Mouse (Mus musculus): ENCODE data around the gene Dhx37. TPM values are rescaled to one million over a fixed set of nuclear protein-coding genes. Genes with fewer than 3 reads are reported as not detected.

Dhx37 gene
- polyA plus RNA-seq, 1 experiment from 2014 or later = 10.2 TPM

DNA sequence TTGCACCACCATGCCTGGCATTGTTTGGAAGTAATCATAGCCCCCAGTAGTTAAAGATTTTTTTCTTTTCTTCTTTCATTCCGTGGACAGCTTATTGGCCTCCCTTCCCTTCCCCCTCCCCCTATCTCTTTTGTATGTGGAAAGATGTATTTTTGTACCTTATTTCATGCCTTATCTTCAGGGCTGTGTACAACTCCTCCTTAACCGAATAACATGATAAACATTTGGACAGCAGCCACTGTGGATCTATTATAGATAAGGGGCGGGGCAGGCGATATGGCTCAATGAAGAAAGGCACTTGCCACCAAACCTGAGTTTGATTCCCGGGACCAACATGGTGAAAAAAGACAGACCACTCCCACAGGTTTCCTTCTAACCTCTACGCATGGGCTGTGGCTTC lies 23.6 kb upstream of the Dhx37 start:
- H3K27me3 ChIP-seq (ENCODE audit: control insufficient read depth, insufficient read depth, low read length) = no peaks in the 10 kb centered on the region
- H3K4me3 ChIP-seq (replicated peaks; ENCODE audit: low read length) = no peak overlapping the region
- WGBS = 94% methylated on average over 6 of the region's 6 CpGs
- H3K36me3 ChIP-seq (replicated peaks; ENCODE audit: control insufficient read depth, insufficient read depth) = peaks cover 35% of the 10 kb centered on the region
- H3K9me3 ChIP-seq (ENCODE audit: control insufficient read depth, low read length) = no peaks in the 10 kb centered on the region
- H3K9ac ChIP-seq = no peak overlapping the region
- no peak for ATAC-seq (ENCODE audit: low FRiP score)
- no peak overlapping the region for H3K4me2 ChIP-seq (replicated peaks)
- no peak overlapping the region for H3K27ac ChIP-seq
- no peaks in the 10 kb centered on the region for H3K4me1 ChIP-seq (replicated peaks; ENCODE audit: control insufficient read depth, insufficient read depth, low read length)
- DNase-seq (ENCODE audit: low spot score) = no peak

DNA sequence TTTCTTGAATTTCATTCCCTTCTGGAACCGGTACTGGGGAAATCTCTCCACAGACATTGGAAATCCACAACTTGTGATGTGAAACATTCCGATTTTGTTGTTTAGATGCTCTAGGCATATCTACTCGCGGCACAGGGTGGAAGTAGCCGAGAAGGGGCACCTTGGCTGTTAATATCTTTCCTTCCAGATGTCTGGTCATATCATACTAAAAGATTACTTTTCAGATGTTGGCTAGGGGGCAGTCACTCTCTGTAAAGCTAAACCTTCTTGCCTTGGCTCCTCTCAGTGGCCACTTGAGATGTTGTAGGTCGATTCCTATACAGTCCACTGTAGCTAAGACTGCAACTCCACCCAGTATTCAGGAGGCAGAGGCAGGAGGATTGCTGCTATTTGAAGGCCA lies 22.2 kb upstream of the Dhx37 start:
- ATAC-seq (ENCODE audit: low FRiP score) (no peak), DNase-seq (ENCODE audit: low spot score) (no peak)
- 95% methylated on average over 6 of the region's 6 CpGs for WGBS
- no peak overlapping the region for H3K9ac ChIP-seq
- H3K4me2 ChIP-seq (replicated peaks) = no peak overlapping the region
- H3K4me3 ChIP-seq (replicated peaks; ENCODE audit: low read length) = no peak overlapping the region
- H3K9me3 ChIP-seq (ENCODE audit: control insufficient read depth, low read length) = no peaks in the 10 kb centered on the region
- H3K27ac ChIP-seq = no peak overlapping the region
- peaks cover 37% of the 10 kb centered on the region for H3K36me3 ChIP-seq (replicated peaks; ENCODE audit: control insufficient read depth, insufficient read depth)
- H3K4me1 ChIP-seq (replicated peaks; ENCODE audit: control insufficient read depth, insufficient read depth, low read length) = no peaks in the 10 kb centered on the region
- H3K27me3 ChIP-seq (ENCODE audit: control insufficient read depth, insufficient read depth, low read length) = no peaks in the 10 kb centered on the region

DNA sequence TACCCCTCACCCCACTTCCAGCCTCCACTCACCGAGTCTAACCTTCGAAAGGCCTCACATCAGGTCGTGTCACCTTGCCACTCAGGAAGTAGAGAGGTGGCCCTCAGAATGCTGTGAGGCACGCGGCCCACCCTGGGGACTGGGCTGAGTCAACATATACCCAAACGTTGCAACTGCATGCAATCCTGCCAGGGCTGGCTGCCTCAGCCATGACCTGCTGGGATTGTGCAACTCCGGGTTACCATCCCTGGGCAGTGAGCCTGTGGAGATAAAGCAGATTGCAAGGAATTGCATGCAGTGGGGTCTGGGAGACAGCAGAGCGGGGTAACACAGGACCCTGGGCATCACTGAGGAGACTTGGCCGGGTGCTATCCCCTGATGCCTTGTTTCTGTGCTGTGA lies 18.7 kb upstream of the Dhx37 start:
- Histone ChIP-seq H3K9me3 (ENCODE audit: control insufficient read depth, low read length) (no peaks in the 10 kb centered on the region), H3K4me3 (replicated peaks; ENCODE audit: low read length) (no peak overlapping the region), H3K36me3 (replicated peaks; ENCODE audit: control insufficient read depth, insufficient read depth) (peaks cover 37% of the 10 kb centered on the region), H3K27me3 (ENCODE audit: control insufficient read depth, insufficient read depth, low read length) (no peaks in the 10 kb centered on the region), H3K4me1 (replicated peaks; ENCODE audit: control insufficient read depth, insufficient read depth, low read length) (no peaks in the 10 kb centered on the region), H3K9ac (no peak overlapping the region), H3K4me2 (replicated peaks) (no peak overlapping the region), H3K27ac (no peak overlapping the region)
- DNase-seq (ENCODE audit: low spot score) = no peak
- WGBS = 96% methylated on average over 9 of the region's 9 CpGs
- ATAC-seq (ENCODE audit: low FRiP score) = no peak

DNA sequence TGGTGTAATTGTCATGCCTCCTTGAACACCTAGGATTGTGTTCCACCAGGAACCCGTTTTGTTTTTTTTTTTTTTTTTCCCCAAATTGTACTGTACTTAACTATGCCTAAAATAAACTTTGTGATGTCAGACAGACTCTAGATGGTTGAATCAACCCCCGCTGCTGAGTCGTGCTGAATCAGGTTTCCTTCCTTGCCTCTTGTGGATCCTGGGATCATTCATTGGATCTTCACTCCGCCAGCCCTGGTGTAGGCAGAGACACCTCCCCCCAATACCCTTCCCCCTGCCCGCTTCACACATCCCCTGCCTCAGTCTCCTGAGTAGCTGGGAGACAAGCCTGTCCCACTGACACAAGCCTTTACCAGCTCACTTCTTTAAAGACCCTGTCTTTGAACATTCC lies 15.4 kb upstream of the Dhx37 start:
- Histone ChIP-seq H3K27me3 (ENCODE audit: control insufficient read depth, insufficient read depth, low read length) (no peaks in the 10 kb centered on the region), H3K27ac (no peak overlapping the region), H3K4me1 (replicated peaks; ENCODE audit: control insufficient read depth, insufficient read depth, low read length) (no peaks in the 10 kb centered on the region), H3K4me2 (replicated peaks) (no peak overlapping the region), H3K9me3 (ENCODE audit: control insufficient read depth, low read length) (no peaks in the 10 kb centered on the region), H3K4me3 (replicated peaks; ENCODE audit: low read length) (no peak overlapping the region), H3K36me3 (replicated peaks; ENCODE audit: control insufficient read depth, insufficient read depth) (peaks cover 17% of the 10 kb centered on the region), H3K9ac (no peak overlapping the region)
- DNase-seq (ENCODE audit: low spot score) (no peak), ATAC-seq (ENCODE audit: low FRiP score) (no peak)
- 80% methylated on average over 5 of the region's 5 CpGs for WGBS

DNA sequence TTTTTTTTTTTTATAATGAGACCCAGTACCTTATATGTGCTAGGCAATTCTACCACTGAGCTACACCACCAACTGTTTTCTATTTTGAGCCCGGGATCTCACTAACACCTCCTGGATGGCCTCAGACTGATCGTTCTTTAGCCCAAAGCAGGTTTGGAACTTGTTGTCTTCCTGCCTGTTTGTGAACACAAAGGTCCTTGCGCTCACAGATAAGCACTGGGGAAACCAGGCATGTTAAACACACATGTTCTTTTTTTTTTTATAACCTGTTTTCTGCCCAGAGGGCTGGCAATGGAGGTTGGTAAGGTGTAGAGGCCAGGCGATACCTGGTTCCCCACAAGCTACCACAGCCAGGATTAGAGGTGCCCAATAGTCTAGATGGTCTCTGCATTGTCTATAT lies 14.7 kb upstream of the Dhx37 start:
- no peak overlapping the region for H3K27ac ChIP-seq
- WGBS = 95% methylated on average over 4 of the region's 4 CpGs
- no peaks in the 10 kb centered on the region for H3K9me3 ChIP-seq (ENCODE audit: control insufficient read depth, low read length)
- ATAC-seq (ENCODE audit: low FRiP score) = no peak
- H3K36me3 ChIP-seq (replicated peaks; ENCODE audit: control insufficient read depth, insufficient read depth) = peaks cover 13% of the 10 kb centered on the region
- H3K4me1 ChIP-seq (replicated peaks; ENCODE audit: control insufficient read depth, insufficient read depth, low read length) = no peaks in the 10 kb centered on the region
- H3K27me3 ChIP-seq (ENCODE audit: control insufficient read depth, insufficient read depth, low read length) = no peaks in the 10 kb centered on the region
- H3K4me2 ChIP-seq (replicated peaks) = no peak overlapping the region
- H3K4me3 ChIP-seq (replicated peaks; ENCODE audit: low read length) = no peak overlapping the region
- no peak overlapping the region for H3K9ac ChIP-seq
- no peak for DNase-seq (ENCODE audit: low spot score)

DNA sequence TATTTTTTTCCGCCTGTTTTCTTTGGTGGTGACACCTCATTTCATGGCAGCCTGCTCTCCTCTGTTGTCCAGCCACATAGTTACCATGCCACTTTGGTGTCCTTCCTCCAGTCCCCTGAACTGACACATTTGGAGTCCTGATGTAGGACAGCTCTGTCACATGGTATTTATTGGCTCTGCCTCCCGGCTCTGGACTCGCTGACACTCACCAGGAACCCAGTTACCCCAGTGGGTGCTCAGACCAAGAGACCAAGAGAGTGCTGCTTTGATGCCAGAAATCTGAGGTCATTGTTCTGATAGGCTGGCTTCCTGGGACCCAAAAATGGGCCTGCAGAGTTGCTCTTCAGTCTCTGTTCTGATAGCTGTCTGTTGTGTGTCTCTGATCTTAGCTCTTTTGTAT lies 14.1 kb upstream of the Dhx37 start:
- no peaks in the 10 kb centered on the region for H3K9me3 ChIP-seq (ENCODE audit: control insufficient read depth, low read length)
- no peaks in the 10 kb centered on the region for H3K27me3 ChIP-seq (ENCODE audit: control insufficient read depth, insufficient read depth, low read length)
- H3K36me3 ChIP-seq (replicated peaks; ENCODE audit: control insufficient read depth, insufficient read depth) = peaks cover 7% of the 10 kb centered on the region
- no peak overlapping the region for H3K9ac ChIP-seq
- DNase-seq (ENCODE audit: low spot score) (no peak), ATAC-seq (ENCODE audit: low FRiP score) (no peak)
- H3K4me2 ChIP-seq (replicated peaks) = no peak overlapping the region
- H3K4me3 ChIP-seq (replicated peaks; ENCODE audit: low read length) = no peak overlapping the region
- H3K27ac ChIP-seq = no peak overlapping the region
- H3K4me1 ChIP-seq (replicated peaks; ENCODE audit: control insufficient read depth, insufficient read depth, low read length) = peaks cover 2% of the 10 kb centered on the region
- 85% methylated on average over 3 of the region's 3 CpGs for WGBS

DNA sequence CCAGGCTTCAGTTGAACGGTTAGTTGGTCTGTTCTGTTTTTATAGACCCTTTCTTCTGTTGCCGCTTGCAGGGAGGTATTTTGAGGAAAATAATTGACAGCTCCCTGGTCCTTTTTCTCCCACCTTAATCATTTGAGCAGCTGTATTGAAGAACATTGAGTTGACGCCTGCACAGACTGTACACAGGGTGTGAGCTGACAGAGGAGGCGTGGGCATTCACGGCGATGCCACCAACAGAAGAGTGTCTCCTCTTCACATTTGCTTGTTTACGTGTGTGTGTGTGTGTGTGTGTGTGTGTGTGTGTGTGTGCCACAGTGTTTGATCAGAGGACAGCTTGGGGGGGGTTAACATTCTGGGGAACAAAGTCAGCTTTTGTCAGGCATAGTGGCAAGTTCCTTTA lies 12.4 kb upstream of the Dhx37 start:
- Histone ChIP-seq H3K36me3 (replicated peaks; ENCODE audit: control insufficient read depth, insufficient read depth) (no peaks in the 10 kb centered on the region), H3K9ac (no peak overlapping the region), H3K9me3 (ENCODE audit: control insufficient read depth, low read length) (no peaks in the 10 kb centered on the region), H3K4me1 (replicated peaks; ENCODE audit: control insufficient read depth, insufficient read depth, low read length) (peaks cover 10% of the 10 kb centered on the region), H3K4me3 (replicated peaks; ENCODE audit: low read length) (no peak overlapping the region), H3K27me3 (ENCODE audit: control insufficient read depth, insufficient read depth, low read length) (no peaks in the 10 kb centered on the region), H3K27ac (no peak overlapping the region; the same call in 1 of the 2 replicates), H3K4me2 (replicated peaks) (no peak overlapping the region)
- DNase-seq (ENCODE audit: low spot score) (no peak), ATAC-seq (ENCODE audit: low FRiP score) (no peak)
- 79% methylated on average over 7 of the region's 7 CpGs for WGBS

DNA sequence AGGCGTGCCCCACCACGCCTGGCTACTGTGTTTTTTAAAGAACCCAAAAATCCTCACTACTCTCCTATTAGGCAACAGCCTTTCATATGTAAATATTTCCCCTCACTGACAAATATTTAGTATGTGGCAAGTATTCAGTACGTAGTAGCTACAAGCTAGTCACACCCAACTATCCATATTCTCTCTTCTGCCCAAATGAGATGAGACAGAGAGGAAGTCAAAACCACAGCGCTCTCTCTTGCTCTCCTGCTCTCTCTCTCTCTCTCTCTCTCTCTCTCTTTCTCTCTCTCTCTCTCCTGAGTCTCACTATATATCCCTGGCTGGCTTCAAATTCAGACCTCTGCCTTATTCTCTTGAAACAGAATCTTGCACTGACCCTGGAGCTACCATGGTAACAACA lies 10.6 kb upstream of the Dhx37 start:
- H3K4me2 ChIP-seq (replicated peaks) = no peak overlapping the region
- peaks cover 10% of the 10 kb centered on the region for H3K4me1 ChIP-seq (replicated peaks; ENCODE audit: control insufficient read depth, insufficient read depth, low read length)
- no peak overlapping the region for H3K4me3 ChIP-seq (replicated peaks; ENCODE audit: low read length)
- H3K27me3 ChIP-seq (ENCODE audit: control insufficient read depth, insufficient read depth, low read length) = no peaks in the 10 kb centered on the region
- DNase-seq (ENCODE audit: low spot score) = no peak
- no peak overlapping the region for H3K27ac ChIP-seq
- ATAC-seq (ENCODE audit: low FRiP score) = no peak
- no peaks in the 10 kb centered on the region for H3K36me3 ChIP-seq (replicated peaks; ENCODE audit: control insufficient read depth, insufficient read depth)
- 88% methylated on average over 4 of the region's 4 CpGs for WGBS
- H3K9me3 ChIP-seq (ENCODE audit: control insufficient read depth, low read length) = no peaks in the 10 kb centered on the region
- no peak overlapping the region for H3K9ac ChIP-seq

DNA sequence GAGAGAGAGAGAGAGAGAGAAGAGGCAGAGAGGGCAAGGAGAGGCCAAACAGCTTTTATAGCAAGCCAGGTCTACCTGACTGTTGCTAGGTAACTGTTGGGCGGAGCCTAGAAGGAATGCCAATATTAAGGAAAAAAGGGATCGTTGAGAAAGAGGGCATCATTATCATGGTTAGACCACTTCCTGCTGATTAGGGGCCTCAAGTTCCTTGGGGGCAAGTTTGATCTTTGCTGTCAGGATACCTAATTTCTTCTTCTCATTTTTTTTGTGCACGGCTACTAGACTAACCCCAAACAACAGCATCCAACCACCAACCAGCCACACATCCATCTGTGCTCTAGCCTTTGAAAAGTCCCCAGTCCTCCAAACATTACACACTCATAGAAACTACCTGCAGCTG lies 10.0 kb upstream of the Dhx37 start:
- H3K27me3 ChIP-seq (ENCODE audit: control insufficient read depth, insufficient read depth, low read length) = no peaks in the 10 kb centered on the region
- H3K27ac ChIP-seq = no peak overlapping the region
- WGBS = 86% methylated on average over 3 of the region's 3 CpGs
- H3K4me1 ChIP-seq (replicated peaks; ENCODE audit: control insufficient read depth, insufficient read depth, low read length) = peaks cover 10% of the 10 kb centered on the region
- H3K9ac ChIP-seq = no peak overlapping the region
- H3K4me2 ChIP-seq (replicated peaks) = no peak overlapping the region
- H3K4me3 ChIP-seq (replicated peaks; ENCODE audit: low read length) = no peak overlapping the region
- H3K36me3 ChIP-seq (replicated peaks; ENCODE audit: control insufficient read depth, insufficient read depth) = no peaks in the 10 kb centered on the region
- ATAC-seq (ENCODE audit: low FRiP score) (no peak), DNase-seq (ENCODE audit: low spot score) (no peak)
- H3K9me3 ChIP-seq (ENCODE audit: control insufficient read depth, low read length) = no peaks in the 10 kb centered on the region

DNA sequence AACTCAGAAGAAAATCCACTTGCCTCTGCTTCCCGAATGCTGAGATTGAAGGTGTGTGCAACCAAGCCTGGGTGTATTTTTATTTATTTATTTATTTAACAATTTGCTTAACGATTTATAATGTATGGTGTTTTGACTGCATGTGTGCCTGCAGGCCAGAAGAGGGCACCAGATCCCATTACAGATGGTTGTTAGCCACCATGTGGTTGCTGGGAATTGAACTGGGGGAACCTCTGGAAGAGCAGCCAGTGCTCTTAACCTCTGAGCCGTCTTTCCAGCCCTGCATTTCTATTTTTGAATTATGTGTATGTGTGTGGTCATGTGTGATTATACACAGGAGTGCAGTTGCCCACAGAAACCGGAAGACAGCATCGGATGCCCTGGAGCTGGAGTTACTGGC lies 9.4 kb upstream of the Dhx37 start:
- no peaks in the 10 kb centered on the region for H3K36me3 ChIP-seq (replicated peaks; ENCODE audit: control insufficient read depth, insufficient read depth)
- H3K4me1 ChIP-seq (replicated peaks; ENCODE audit: control insufficient read depth, insufficient read depth, low read length) = peaks cover 10% of the 10 kb centered on the region
- no peak overlapping the region for H3K4me2 ChIP-seq (replicated peaks)
- H3K27ac ChIP-seq = no peak overlapping the region
- no peak for DNase-seq (ENCODE audit: low spot score)
- H3K4me3 ChIP-seq (replicated peaks; ENCODE audit: low read length) = no peak overlapping the region
- WGBS = 89% methylated on average over 5 of the region's 5 CpGs
- ATAC-seq (ENCODE audit: low FRiP score) = no peak
- no peaks in the 10 kb centered on the region for H3K9me3 ChIP-seq (ENCODE audit: control insufficient read depth, low read length)
- no peak overlapping the region for H3K9ac ChIP-seq
- H3K27me3 ChIP-seq (ENCODE audit: control insufficient read depth, insufficient read depth, low read length) = no peaks in the 10 kb centered on the region

Measured in hindbrain, embryonic 14.5 days (tissue).